Mouse (Mus musculus) thymus, adult 2 months (tissue): Measurements from ENCODE around the gene Uevld.

Source experiments
- CTCF ChIP-seq: fragments of 200-500 bp; IDR thresholded peaks from 2 replicates; pipeline ENCODE4 v1.5.1; 2012; ENCODE audit warnings: mild to moderate bottlenecking, control low read depth, low read length, moderate library complexity, borderline replicate concordance; ENCODE audit not compliant: control insufficient read depth, poor library complexity, insufficient read depth; ENCODE audit errors: extremely low read depth
- POLR2A ChIP-seq: fragments of 200-500 bp; IDR thresholded peaks from 2 replicates; pipeline ENCODE4 v1.6.1; 2012; ENCODE audit warnings: mild to moderate bottlenecking, low read length, control low read depth, moderate library complexity; ENCODE audit not compliant: control insufficient read depth, poor library complexity, insufficient read depth; ENCODE audit errors: extremely low read depth

DNA sequence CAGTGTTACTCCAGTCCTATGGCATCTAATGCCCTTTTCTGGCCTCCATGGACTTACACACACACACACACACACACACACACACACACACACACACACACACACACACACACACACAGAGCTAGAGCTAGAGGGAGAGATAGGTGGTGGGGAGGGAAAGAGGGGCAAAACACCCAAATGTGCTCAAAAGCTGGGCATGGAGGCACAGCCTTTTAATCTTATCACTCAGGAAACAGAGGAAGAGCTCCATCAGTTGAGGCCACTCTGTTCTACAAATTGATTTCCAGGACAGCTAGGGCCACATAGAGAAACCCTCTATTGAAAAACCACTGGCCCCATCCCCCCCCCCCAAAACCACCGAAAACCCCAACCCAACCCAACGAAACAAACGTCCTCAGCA lies 75.0 kb downstream of the Uevld start:
- TF ChIP-seq CTCF (no peak), POLR2A (no peak)
